ENCODE assay signal across 31 mouse cellular contexts in the genomic region with DNA sequence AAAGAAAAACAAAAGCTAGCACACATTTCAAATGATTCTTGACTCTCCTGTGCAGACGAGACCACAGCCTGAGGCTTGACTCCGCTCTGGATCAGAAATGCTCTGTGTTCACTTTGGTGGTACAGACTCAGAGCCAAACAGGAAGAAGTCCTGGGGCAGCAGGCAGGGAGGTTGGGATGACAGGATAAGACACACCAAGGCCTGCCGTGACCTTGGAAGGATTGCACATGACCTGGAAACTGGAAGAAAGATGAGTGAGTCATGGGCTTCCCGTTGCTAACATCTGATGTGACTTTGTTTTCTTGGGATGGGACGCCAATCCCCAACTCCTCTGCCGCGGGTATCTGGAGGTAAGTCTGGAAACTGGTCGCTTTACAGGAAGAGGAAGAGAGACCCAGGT. TPM values are rescaled to one million over a fixed set of nuclear protein-coding genes. Genes with fewer than 3 reads are reported as not detected.
DNase-seq lines count a peak whose midpoint lies in the region; ATAC-seq lines count a peak whose summit lies in the region.
"Had no signal": no experiment of that assay in that cellular context is flagged by ENCODE, and none has a peak within 500 bp of the region (broad histone marks: within the 10 kb centered on the region; RNA-seq: fewer than 3 reads in every experiment).

No protein-coding gene starts in this region.

- H3K9ac ChIP-seq in heart, embryonic 11.5 days (ENCODE audit: low read depth, low read length) = no peak overlapping the region
- H3K9ac ChIP-seq in kidney, embryonic 16.5 days (replicated peaks; ENCODE audit: low read length) = no peak overlapping the region
- H3K9ac ChIP-seq: embryonic facial prominence, embryonic 12.5 days; heart, embryonic 13.5 days; hindbrain, embryonic 15.5 days; limb, embryonic 12.5 days; lung, embryonic 15.5 days; neural tube, embryonic 12.5 days; stomach, embryonic 15.5 days had no signal

- intact Hi-C loops in gastrocnemius, postnatal 36 days (cut with DNase I) = no loop called here

- 65% methylated on average over 8 of the region's 8 CpGs for WGBS in heart, embryonic 10.5 days
- 63% methylated on average over 8 of the region's 8 CpGs for WGBS in heart, embryonic 11.5 days (ENCODE audit: insufficient replicate concordance)
- 64% methylated on average over 8 of the region's 8 CpGs for WGBS in kidney, embryonic 16.5 days

- no peaks in the 10 kb centered on the region for H3K9me3 ChIP-seq in heart, embryonic 10.5 days
- H3K9me3 ChIP-seq in heart, embryonic 11.5 days (replicated peaks; ENCODE audit: control insufficient read depth, low read length) = no peaks in the 10 kb centered on the region
- no peaks in the 10 kb centered on the region for H3K9me3 ChIP-seq in kidney, embryonic 16.5 days (ENCODE audit: low read length)
- H3K9me3 ChIP-seq: embryonic facial prominence, embryonic 12.5 days; heart, embryonic 13.5 days; hindbrain, embryonic 10.5 days; hindbrain, embryonic 15.5 days; limb, embryonic 12.5 days; lung, embryonic 15.5 days; neural tube, embryonic 12.5 days; stomach, embryonic 15.5 days had no signal

- H3K27me3 ChIP-seq in heart, embryonic 10.5 days (ENCODE audit: insufficient read depth, poor library complexity, severe bottlenecking) = peaks cover 26% of the 10 kb centered on the region
- peaks cover 10% of the 10 kb centered on the region for H3K27me3 ChIP-seq in heart, embryonic 11.5 days (ENCODE audit: control insufficient read depth, insufficient read depth, low read length)
- peaks cover 8% of the 10 kb centered on the region; the same call in 1 of the 2 replicates for H3K27me3 ChIP-seq in kidney, embryonic 16.5 days (ENCODE audit: insufficient read depth, low read length)
- H3K27me3 ChIP-seq: stomach, embryonic 15.5 days had no signal

- H3K4me3 ChIP-seq in heart, embryonic 10.5 days = no peak overlapping the region
- H3K4me3 ChIP-seq in heart, embryonic 11.5 days (ENCODE audit: low read depth, low read length) = no peak overlapping the region
- H3K4me3 ChIP-seq in kidney, embryonic 16.5 days (ENCODE audit: low read length) = no peak overlapping the region
- H3K4me3 ChIP-seq: embryonic facial prominence, embryonic 12.5 days; heart, embryonic 13.5 days; hindbrain, embryonic 10.5 days; hindbrain, embryonic 15.5 days; layer of hippocampus, adult 2 months; left cerebral cortex, adult 2 months; limb, embryonic 12.5 days; lung, embryonic 15.5 days; neural tube, embryonic 12.5 days; stomach, embryonic 15.5 days had no signal

- H3K36me3 ChIP-seq in heart, embryonic 10.5 days = no peaks in the 10 kb centered on the region
- H3K36me3 ChIP-seq in heart, embryonic 11.5 days (ENCODE audit: control insufficient read depth, insufficient read depth, low read length) = no peaks in the 10 kb centered on the region
- no peaks in the 10 kb centered on the region for H3K36me3 ChIP-seq in kidney, embryonic 16.5 days (ENCODE audit: insufficient read depth, low read length)
- H3K36me3 ChIP-seq: embryonic facial prominence, embryonic 12.5 days; heart, embryonic 13.5 days; hindbrain, embryonic 10.5 days; hindbrain, embryonic 15.5 days; limb, embryonic 12.5 days; lung, embryonic 15.5 days; neural tube, embryonic 12.5 days; stomach, embryonic 15.5 days had no signal

- H3K27ac ChIP-seq in heart, embryonic 10.5 days = peak overlapping the region; percentile 13; the same call in 1 of the 2 replicates
- H3K27ac ChIP-seq in heart, embryonic 11.5 days (ENCODE audit: low read depth, low read length) = no peak overlapping the region
- H3K27ac ChIP-seq in kidney, embryonic 16.5 days (ENCODE audit: low read length) = no peak overlapping the region
- H3K27ac ChIP-seq: embryonic facial prominence, embryonic 12.5 days; heart, embryonic 13.5 days; hindbrain, embryonic 15.5 days; kidney, postnatal 0 days; layer of hippocampus, adult 2 months; left cerebral cortex, adult 2 months; limb, embryonic 12.5 days; lung, embryonic 15.5 days; neural tube, embryonic 12.5 days; stomach, embryonic 15.5 days had no signal

- DNase-seq in heart, embryonic 10.5 days (ENCODE audit: low spot score) = no peak
- DNase-seq in kidney, postnatal 10 days = peak; percentile 55
- DNase-seq in adrenal gland, adult 8-10 months = peak; percentile 71
- peak; percentile 71 to 74 for DNase-seq in adrenal gland, postnatal 36 days
- no peak for DNase-seq in natural killer cell, adult 2 months (ENCODE audit: low spot score in 2 of 2)
- no peak for DNase-seq in gastrocnemius, postnatal 36 days
- DNase-seq: cerebellum, adult 11-12 months; cerebellum, adult 9-11 months; embryo, embryonic 11 days; heart, postnatal 10 days; retina, postnatal 1 day; right cerebral cortex, postnatal 14 days had no signal

- peaks cover 32% of the 10 kb centered on the region for H3K4me1 ChIP-seq in heart, embryonic 10.5 days
- H3K4me1 ChIP-seq in heart, embryonic 11.5 days (ENCODE audit: control insufficient read depth, insufficient read depth, low read length) = peaks cover 10% of the 10 kb centered on the region; the same call in 1 of the 2 replicates
- peaks cover 7% of the 10 kb centered on the region; the same call in 1 of the 2 replicates for H3K4me1 ChIP-seq in kidney, embryonic 16.5 days (ENCODE audit: insufficient read depth, low read length)
- H3K4me1 ChIP-seq: hindbrain, embryonic 15.5 days; neural tube, embryonic 12.5 days had no signal

- no peak for ATAC-seq in heart, embryonic 11.5 days (replicated peaks; ENCODE audit: insufficient number of reproducible peaks, low FRiP score, low TSS enrichment)
- ATAC-seq in kidney, embryonic 16.5 days (ENCODE audit: low FRiP score, low TSS enrichment) = no peak
- ATAC-seq: activated CD4-positive, CD25-positive, alpha-beta regulatory T cell, adult 4 months; forebrain, embryonic 16.5 days; inflammation-experienced regulatory T-cells, adult 6 months; midbrain, embryonic 16.5 days had no signal

- H3K4me2 ChIP-seq in heart, embryonic 11.5 days = no peak overlapping the region
- H3K4me2 ChIP-seq in kidney, embryonic 16.5 days (replicated peaks; ENCODE audit: low read depth, low read length) = no peak overlapping the region
- H3K4me2 ChIP-seq: embryonic facial prominence, embryonic 12.5 days; heart, embryonic 13.5 days; hindbrain, embryonic 15.5 days; limb, embryonic 12.5 days; lung, embryonic 15.5 days; midbrain, embryonic 11.5 days; neural tube, embryonic 12.5 days; stomach, embryonic 15.5 days had no signal

RNA-seq across cellular contexts. Expression of a gene that starts 8.2 kb away (rescaled TPM):
- polyA plus RNA-seq in heart, embryonic 10.5 days (2016; fragmentation: Nextera tagmentation; extraction: Ambion mirVana) = 155 and 187 TPM in 2 replicates
- polyA plus RNA-seq in heart, embryonic 11.5 days (2014; fragmentation: Nextera tagmentation; extraction: Ambion mirVana) = 99.2 and 104 TPM in 2 replicates
- 194 and 197 TPM in 2 replicates for polyA plus RNA-seq in kidney, embryonic 16.5 days (2015; fragmentation: Nextera tagmentation; extraction: Ambion mirVana)
- total RNA-seq in adrenal gland, adult 8-10 months (2022) = 100 to 1,000 TPM in 3 of 4 experiments, 10 to 100 TPM in 1; 88.6 to 130 (median 113) TPM
- 100 to 1,000 TPM; 100 to 113 TPM for total RNA-seq in adrenal gland, postnatal 36 days (2021)
- total RNA-seq in gastrocnemius, postnatal 36 days (2021) = 10 to 100 TPM; 51.0 to 57.1 TPM

RNA-seq across cellular contexts. Expression of a gene that starts 8.7 kb away (rescaled TPM):
- 1.4 and 4.5 TPM in 2 replicates for polyA plus RNA-seq in heart, embryonic 10.5 days (2016; fragmentation: Nextera tagmentation; extraction: Ambion mirVana)
- polyA plus RNA-seq in heart, embryonic 11.5 days (2014; fragmentation: Nextera tagmentation; extraction: Ambion mirVana) = 6.4 TPM in 1 of 2 replicates, not detected in the other
- 2.9 and 7.7 TPM in 2 replicates for polyA plus RNA-seq in kidney, embryonic 16.5 days (2015; fragmentation: Nextera tagmentation; extraction: Ambion mirVana)
- total RNA-seq in adrenal gland, adult 8-10 months (2022) = 10 to 100 TPM in 1 of 4 experiments, 1 to 10 TPM in 3; 1.7 to 16.9 (median 5.8) TPM
- 1 to 10 TPM; 2.4 to 7.4 TPM for total RNA-seq in adrenal gland, postnatal 36 days (2021)
- 1 to 10 TPM; 6.8 to 7.8 TPM for total RNA-seq in gastrocnemius, postnatal 36 days (2021)
- total RNA-seq: layer of hippocampus, postnatal 14 days had no signal
- polyA plus RNA-seq: embryonic facial prominence, embryonic 12.5 days; heart, embryonic 13.5 days; kidney, postnatal 0 days; limb, embryonic 12.5 days; midbrain, embryonic 11.5 days; neural tube, embryonic 12.5 days; stomach, embryonic 15.5 days had no signal

RNA-seq across cellular contexts. Expression of a gene that starts 39.9 kb away (rescaled TPM):
- polyA plus RNA-seq in heart, embryonic 10.5 days (2016; fragmentation: Nextera tagmentation; extraction: Ambion mirVana) = 9.6 and 10.1 TPM in 2 replicates
- 8.6 and 8.9 TPM in 2 replicates for polyA plus RNA-seq in heart, embryonic 11.5 days (2014; fragmentation: Nextera tagmentation; extraction: Ambion mirVana)
- 20.4 and 22.4 TPM in 2 replicates for polyA plus RNA-seq in kidney, embryonic 16.5 days (2015; fragmentation: Nextera tagmentation; extraction: Ambion mirVana)
- 10 to 100 TPM in 3 of 4 experiments, 1 to 10 TPM in 1; 8.4 to 13.8 (median 11.8) TPM for total RNA-seq in adrenal gland, adult 8-10 months (2022)
- 1 to 10 TPM; 5.0 to 10.0 TPM for total RNA-seq in adrenal gland, postnatal 36 days (2021)
- 1 to 10 TPM; 1.0 to 1.4 TPM for total RNA-seq in gastrocnemius, postnatal 36 days (2021)

Comparison
In these comparisons a context has a peak if more than half of its experiments do, and no peak if none do; other contexts are left out.
1. DNase-seq: peak in kidney, postnatal 10 days (single experiment), adrenal gland, adult 8-10 months (single experiment) and adrenal gland, postnatal 36 days (2 of 2); none in heart, embryonic 10.5 days (single experiment), natural killer cell, adult 2 months (0 of 2) and gastrocnemius, postnatal 36 days (0 of 2).